Mouse (Mus musculus): Measurements from ENCODE around the gene Mnt. TPM values are rescaled to one million over a fixed set of nuclear protein-coding genes. Genes with fewer than 3 reads are reported as not detected.
A peak's percentile ranks its signal among the peaks of the same experiment; 100 is the strongest.

The Mnt gene
- polyA plus RNA-seq, 1 experiment from 2014 or later, result 9.7 TPM

GRCm38 (mm10) chr11:74864421-74864820 lies 33.7 kb downstream of the Mnt start:
- Histone ChIP-seq H3K36me3 (peaks cover 50% of the 10 kb centered on the region), H3K27me3 (no peaks in the 10 kb centered on the region), H3K27ac (replicated peaks) (no peak overlapping the region), H3K4me2 (no peak overlapping the region), H3K4me3 (no peak overlapping the region), H3K9ac (no peak overlapping the region), H3K4me1 (replicated peaks) (peaks cover 10% of the 10 kb centered on the region), H3K9me3 (no peaks in the 10 kb centered on the region)
- WGBS, result 89% methylated on average over 9 of the region's 9 CpGs
- no peak for ATAC-seq (ENCODE audit: low FRiP score, low read depth)

GRCm38 (mm10) chr11:74865252-74865651 lies 34.5 kb downstream of the Mnt start:
- no peak for ATAC-seq (ENCODE audit: low FRiP score, low read depth)
- WGBS, result 86% methylated on average over 9 of the region's 9 CpGs
- peaks cover 19% of the 10 kb centered on the region for H3K4me1 ChIP-seq (replicated peaks)
- H3K27me3 ChIP-seq, result no peaks in the 10 kb centered on the region
- H3K9ac ChIP-seq, result no peak overlapping the region
- H3K4me2 ChIP-seq, result no peak overlapping the region
- H3K27ac ChIP-seq (replicated peaks), result no peak overlapping the region
- no peaks in the 10 kb centered on the region for H3K9me3 ChIP-seq
- H3K36me3 ChIP-seq, result peaks cover 46% of the 10 kb centered on the region
- no peak overlapping the region for H3K4me3 ChIP-seq

- ATAC-seq (ENCODE audit: low FRiP score, low read depth), result peak; percentile 57
- H3K27me3 ChIP-seq, result no peaks in the 10 kb centered on the region
- no peak overlapping the region for H3K9ac ChIP-seq
- H3K27ac ChIP-seq (replicated peaks), result no peak overlapping the region
- no peak overlapping the region for H3K4me2 ChIP-seq
- 76% methylated on average over 4 of the region's 4 CpGs for WGBS
- no peaks in the 10 kb centered on the region for H3K9me3 ChIP-seq
- H3K4me1 ChIP-seq (replicated peaks), result peaks cover 32% of the 10 kb centered on the region
- peaks cover 43% of the 10 kb centered on the region for H3K36me3 ChIP-seq
- H3K4me3 ChIP-seq, result no peak overlapping the region
Measured at GRCm38 (mm10) chr11:74866640-74867039, 35.9 kb downstream of the Mnt start.

- Histone ChIP-seq H3K9me3 (no peaks in the 10 kb centered on the region), H3K9ac (no peak overlapping the region), H3K36me3 (peaks cover 43% of the 10 kb centered on the region), H3K4me3 (no peak overlapping the region), H3K27ac (replicated peaks) (no peak overlapping the region), H3K4me1 (replicated peaks) (peaks cover 36% of the 10 kb centered on the region), H3K27me3 (no peaks in the 10 kb centered on the region), H3K4me2 (no peak overlapping the region)
- WGBS, result 79% methylated on average over 2 of the region's 2 CpGs
- no peak for ATAC-seq (ENCODE audit: low FRiP score, low read depth)
Measured at GRCm38 (mm10) chr11:74867181-74867580, 36.5 kb downstream of the Mnt start.

- no peak for ATAC-seq (ENCODE audit: low FRiP score, low read depth)
- Histone ChIP-seq H3K4me1 (replicated peaks) (peaks cover 36% of the 10 kb centered on the region), H3K9ac (no peak overlapping the region), H3K27ac (replicated peaks) (no peak overlapping the region), H3K27me3 (no peaks in the 10 kb centered on the region), H3K4me3 (no peak overlapping the region), H3K4me2 (no peak overlapping the region), H3K9me3 (no peaks in the 10 kb centered on the region), H3K36me3 (peaks cover 43% of the 10 kb centered on the region)
- WGBS, result 85% methylated on average over 13 of the region's 13 CpGs
Measured at GRCm38 (mm10) chr11:74868046-74868760, 37.5 kb downstream of the Mnt start.

- Histone ChIP-seq H3K27ac (replicated peaks) (peak overlapping the region; percentile 69), H3K27me3 (no peaks in the 10 kb centered on the region), H3K4me1 (replicated peaks) (peaks cover 37% of the 10 kb centered on the region), H3K4me3 (no peak overlapping the region), H3K4me2 (no peak overlapping the region), H3K36me3 (peaks cover 30% of the 10 kb centered on the region), H3K9me3 (no peaks in the 10 kb centered on the region), H3K9ac (no peak overlapping the region)
- peak; percentile 63; the same call in 1 of the 2 replicates for ATAC-seq (ENCODE audit: low FRiP score, low read depth)
- WGBS, result 74% methylated on average over 6 of the region's 6 CpGs
Measured at GRCm38 (mm10) chr11:74869603-74870002, 38.9 kb downstream of the Mnt start.

GRCm38 (mm10) chr11:74870544-74870943 lies 39.8 kb downstream of the Mnt start:
- no peaks in the 10 kb centered on the region for H3K9me3 ChIP-seq
- peak overlapping the region; percentile 9; the same call in 1 of the 2 replicates for H3K27ac ChIP-seq (replicated peaks)
- no peak for ATAC-seq (ENCODE audit: low FRiP score, low read depth)
- peaks cover 38% of the 10 kb centered on the region for H3K4me1 ChIP-seq (replicated peaks)
- peaks cover 23% of the 10 kb centered on the region for H3K36me3 ChIP-seq
- no peaks in the 10 kb centered on the region for H3K27me3 ChIP-seq
- no peak overlapping the region for H3K4me3 ChIP-seq
- WGBS, result 80% methylated on average over 4 of the region's 4 CpGs
- no peak overlapping the region for H3K4me2 ChIP-seq
- no peak overlapping the region for H3K9ac ChIP-seq

GRCm38 (mm10) chr11:74870991-74871622 lies 40.4 kb downstream of the Mnt start:
- WGBS, result 16% methylated on average over 12 of the region's 12 CpGs
- Histone ChIP-seq H3K4me1 (replicated peaks) (peaks cover 41% of the 10 kb centered on the region), H3K9me3 (no peaks in the 10 kb centered on the region), H3K9ac (peak overlapping the region; percentile 26), H3K4me3 (no peak overlapping the region), H3K27ac (replicated peaks) (peak overlapping the region; percentile 73), H3K27me3 (no peaks in the 10 kb centered on the region), H3K4me2 (peak overlapping the region; percentile 26; the same call in 1 of the 2 replicates), H3K36me3 (peaks cover 23% of the 10 kb centered on the region)
- no peak for ATAC-seq (ENCODE audit: low FRiP score, low read depth)

GRCm38 (mm10) chr11:74874630-74875029 lies 43.9 kb downstream of the Mnt start:
- H3K4me3 ChIP-seq, result no peak overlapping the region
- 57% methylated on average over 3 of the region's 3 CpGs for WGBS
- peaks cover 43% of the 10 kb centered on the region for H3K4me1 ChIP-seq (replicated peaks)

GRCm38 (mm10) chr11:74876801-74877200 lies 46.1 kb downstream of the Mnt start:
- Histone ChIP-seq H3K9ac (no peak overlapping the region), H3K4me1 (replicated peaks) (peaks cover 29% of the 10 kb centered on the region), H3K4me3 (peak overlapping the region; percentile 14; the same call in 1 of the 2 replicates), H3K27me3 (no peaks in the 10 kb centered on the region), H3K27ac (replicated peaks) (peak overlapping the region; percentile 78), H3K4me2 (peak overlapping the region; percentile 49), H3K36me3 (no peaks in the 10 kb centered on the region), H3K9me3 (no peaks in the 10 kb centered on the region)
- peak; percentile 84 for ATAC-seq (ENCODE audit: low FRiP score, low read depth)
- under 1% methylated on average over 9 of the region's 9 CpGs for WGBS

More at GRCm38 (mm10) chr11:74874630-74875029, 43.9 kb downstream of the Mnt start:
- no peak for ATAC-seq (ENCODE audit: low FRiP score, low read depth)
- Histone ChIP-seq H3K27me3 (no peaks in the 10 kb centered on the region), H3K4me2 (no peak overlapping the region), H3K27ac (replicated peaks) (no peak overlapping the region), H3K36me3 (no peaks in the 10 kb centered on the region), H3K9me3 (no peaks in the 10 kb centered on the region), H3K9ac (no peak overlapping the region)

- ATAC-seq (ENCODE audit: low FRiP score, low read depth), result no peak
- H3K9ac ChIP-seq, result no peak overlapping the region
- peaks cover 26% of the 10 kb centered on the region for H3K4me1 ChIP-seq (replicated peaks)
- 0 out of 2 replicates have a peak overlapping the region, but pooled peaks have one; percentile 1 for H3K27ac ChIP-seq (replicated peaks)
- H3K9me3 ChIP-seq, result no peaks in the 10 kb centered on the region
- H3K4me2 ChIP-seq, result no peak overlapping the region
- H3K27me3 ChIP-seq, result no peaks in the 10 kb centered on the region
- 84% methylated on average over 9 of the region's 9 CpGs for WGBS
- peaks cover 10% of the 10 kb centered on the region for H3K36me3 ChIP-seq
- no peak overlapping the region for H3K4me3 ChIP-seq
Measured at GRCm38 (mm10) chr11:74880999-74881398, 50.3 kb downstream of the Mnt start.

GRCm38 (mm10) chr11:74881979-74882378 lies 51.3 kb downstream of the Mnt start:
- peaks cover 10% of the 10 kb centered on the region for H3K36me3 ChIP-seq
- no peaks in the 10 kb centered on the region for H3K9me3 ChIP-seq
- H3K4me2 ChIP-seq, result 0 out of 2 replicates have a peak overlapping the region, but pooled peaks have one; percentile 9
- peaks cover 16% of the 10 kb centered on the region for H3K4me1 ChIP-seq (replicated peaks)
- WGBS, result 57% methylated on average over 14 of the region's 14 CpGs
- no peak for ATAC-seq (ENCODE audit: low FRiP score, low read depth)
- no peak overlapping the region for H3K4me3 ChIP-seq
- H3K27me3 ChIP-seq, result no peaks in the 10 kb centered on the region
- H3K9ac ChIP-seq, result no peak overlapping the region
- peak overlapping the region; percentile 11; the same call in 1 of the 2 replicates for H3K27ac ChIP-seq (replicated peaks)

All from hindbrain, embryonic 15.5 days (tissue).